Mouse (Mus musculus) skeletal muscle tissue, adult 2 months (tissue): Measurements from ENCODE around the gene Urgcp.
"Not testable (repeated sequence)": the region's sequence is repeated elsewhere in the genome, so short reads cannot be mapped to it uniquely, and the experiment has no call there.

ENCODE experiments used
- DNase-seq: peaks from one replicate; pipeline ENCODE4 v3.0.0-alpha.2; 2012; ENCODE audit warnings: low read depth, low spot score

Gene Urgcp

GRCm38 (mm10) chr11:5761820-5762632 lies at the start of gene Urgcp:
TSS of gene Urgcp (minus strand) at chr11:5762376.
- peak; percentile 96 for DNase-seq

- not testable (repeated sequence) for DNase-seq
Observed at GRCm38 (mm10) chr11:5809487-5809886, 47.3 kb upstream of the Urgcp start.

GRCm38 (mm10) chr11:5807956-5808355 lies 45.8 kb upstream of the Urgcp start:
- DNase-seq: no peak

- DNase-seq: no peak
Observed at GRCm38 (mm10) chr11:5805711-5806110, 43.5 kb upstream of the Urgcp start.

- DNase-seq: no peak
Observed at GRCm38 (mm10) chr11:5804174-5804573, 42.0 kb upstream of the Urgcp start.

- DNase-seq: peak; percentile 96
Observed at GRCm38 (mm10) chr11:5803551-5803981, 41.4 kb upstream of the Urgcp start, which contains the start of gene Pgam2. TSS of gene Pgam2 (minus strand) at chr11:5803733.

GRCm38 (mm10) chr11:5802457-5803217 lies 40.5 kb upstream of the Urgcp start:
- DNase-seq: peak; percentile 55

GRCm38 (mm10) chr11:5802005-5802404 lies 39.8 kb upstream of the Urgcp start:
- DNase-seq: peak; percentile 94

GRCm38 (mm10) chr11:5801511-5801910 lies 39.3 kb upstream of the Urgcp start:
- no peak for DNase-seq

GRCm38 (mm10) chr11:5799621-5800490 lies 37.7 kb upstream of the Urgcp start:
- DNase-seq: peak; percentile 89

- no peak for DNase-seq
Observed at GRCm38 (mm10) chr11:5797928-5798327, 35.8 kb upstream of the Urgcp start.

GRCm38 (mm10) chr11:5797371-5797770 lies 35.2 kb upstream of the Urgcp start:
- no peak for DNase-seq

- DNase-seq: no peak
Observed at GRCm38 (mm10) chr11:5796939-5797338, 34.8 kb upstream of the Urgcp start.

- no peak for DNase-seq
Observed at GRCm38 (mm10) chr11:5795706-5796105, 33.5 kb upstream of the Urgcp start.

GRCm38 (mm10) chr11:5795290-5795689 lies 33.1 kb upstream of the Urgcp start:
- DNase-seq: no peak

GRCm38 (mm10) chr11:5790431-5790830 lies 28.3 kb upstream of the Urgcp start:
- DNase-seq: no peak

- no peak for DNase-seq
Observed at GRCm38 (mm10) chr11:5789754-5790333, 27.7 kb upstream of the Urgcp start.

- no peak for DNase-seq
Observed at GRCm38 (mm10) chr11:5789071-5789753, 27.0 kb upstream of the Urgcp start.

- DNase-seq: peak; percentile 89
Observed at GRCm38 (mm10) chr11:5788056-5789014, 26.2 kb upstream of the Urgcp start, which contains the start of gene Dbnl. TSS of gene Dbnl (plus strand) at chr11:5788488.
